Mouse (Mus musculus) mesoderm, embryonic 11.5 days (tissue): ENCODE results near the gene 9530068E07Rik.
"Not testable (repeated sequence)": the region's sequence is repeated elsewhere in the genome, so short reads cannot be mapped to it uniquely, and the experiment has no call there.

Experiments
- DNase-seq: peaks from one replicate; pipeline ENCODE4 v3.0.0-alpha.2; 2012; ENCODE audit warnings: low read depth, low spot score

9530068E07Rik gene

GRCm38 (mm10) chr11:52373841-52374240 lies 22.4 kb upstream of the 9530068E07Rik start:
- no peak for DNase-seq

GRCm38 (mm10) chr11:52374340-52374739 lies 21.9 kb upstream of the 9530068E07Rik start:
- peak; percentile 59 for DNase-seq

- DNase-seq = no peak
These were observed 18.6 kb upstream of the 9530068E07Rik start for GRCm38 (mm10) chr11:52377579-52377978.

GRCm38 (mm10) chr11:52379241-52379640 lies 17.0 kb upstream of the 9530068E07Rik start:
- no peak for DNase-seq

GRCm38 (mm10) chr11:52383741-52384140 lies 12.5 kb upstream of the 9530068E07Rik start:
- no peak for DNase-seq

- no peak for DNase-seq
These were observed 11.6 kb upstream of the 9530068E07Rik start for GRCm38 (mm10) chr11:52384667-52385066.

GRCm38 (mm10) chr11:52386892-52387291 lies 9.3 kb upstream of the 9530068E07Rik start:
- DNase-seq = no peak

GRCm38 (mm10) chr11:52388150-52388549 lies 8.1 kb upstream of the 9530068E07Rik start:
- no peak for DNase-seq

- DNase-seq = not testable (repeated sequence)
These were observed 7.2 kb upstream of the 9530068E07Rik start for GRCm38 (mm10) chr11:52388979-52389378.

GRCm38 (mm10) chr11:52389933-52390332 lies 6.3 kb upstream of the 9530068E07Rik start:
- DNase-seq = no peak

- no peak for DNase-seq
These were observed 1.7 kb upstream of the 9530068E07Rik start for GRCm38 (mm10) chr11:52394494-52394893.

- DNase-seq = no peak
These were observed 885 bp upstream of the 9530068E07Rik start for GRCm38 (mm10) chr11:52395343-52395742.

GRCm38 (mm10) chr11:52396597-52397188 lies 465 bp downstream of the 9530068E07Rik start:
- peak; percentile 34 for DNase-seq

GRCm38 (mm10) chr11:52397385-52397987 lies 1.3 kb downstream of the 9530068E07Rik start:
- no peak for DNase-seq

GRCm38 (mm10) chr11:52401476-52401875 lies 5.2 kb downstream of the 9530068E07Rik start:
- no peak for DNase-seq

- DNase-seq = no peak
These were observed 6.3 kb downstream of the 9530068E07Rik start for GRCm38 (mm10) chr11:52402566-52402965.

- no peak for DNase-seq
These were observed 8.0 kb downstream of the 9530068E07Rik start for GRCm38 (mm10) chr11:52404209-52404608.

- DNase-seq = no peak
These were observed 9.0 kb downstream of the 9530068E07Rik start for GRCm38 (mm10) chr11:52405196-52405688.

GRCm38 (mm10) chr11:52409316-52409715 lies 13.1 kb downstream of the 9530068E07Rik start:
- no peak for DNase-seq

GRCm38 (mm10) chr11:52418358-52418757 lies 22.1 kb downstream of the 9530068E07Rik start:
- no peak for DNase-seq

- no peak for DNase-seq
These were observed 23.0 kb downstream of the 9530068E07Rik start for GRCm38 (mm10) chr11:52419246-52419645.

- no peak for DNase-seq
These were observed 23.6 kb downstream of the 9530068E07Rik start for GRCm38 (mm10) chr11:52419861-52420260.
